Mouse (Mus musculus) embryo, embryonic 10 days (tissue): Measurements from ENCODE around the gene Olfr517.

Experiments used
- DNase-seq: peaks from one replicate; pipeline ENCODE4 v3.0.0-alpha.2; 2015; ENCODE audit warnings: low spot score

Olfr517 gene

DNA sequence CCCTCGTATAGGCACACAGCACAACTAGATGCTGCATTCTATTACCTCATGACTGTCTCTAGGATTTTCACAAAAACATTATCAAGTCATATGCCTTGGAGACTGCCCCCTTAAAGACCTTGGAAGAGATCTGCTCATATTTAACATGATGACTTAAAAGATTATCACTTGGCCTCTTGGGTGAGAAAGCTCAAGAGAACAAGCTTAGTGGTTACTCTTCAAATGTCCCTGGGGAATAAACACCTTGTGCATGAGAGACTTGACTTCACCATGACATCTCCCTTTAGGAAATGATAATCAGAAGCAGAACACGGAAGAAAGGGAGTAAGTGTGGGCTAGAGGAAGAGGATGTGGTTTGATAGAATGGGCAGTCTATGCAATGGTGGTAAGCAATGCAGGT is at the start of gene Olfr517:
Gene Olfr517 (minus strand): TSS at position 101 of the 400 bp plus-strand sequence.
- no peak for DNase-seq

DNA sequence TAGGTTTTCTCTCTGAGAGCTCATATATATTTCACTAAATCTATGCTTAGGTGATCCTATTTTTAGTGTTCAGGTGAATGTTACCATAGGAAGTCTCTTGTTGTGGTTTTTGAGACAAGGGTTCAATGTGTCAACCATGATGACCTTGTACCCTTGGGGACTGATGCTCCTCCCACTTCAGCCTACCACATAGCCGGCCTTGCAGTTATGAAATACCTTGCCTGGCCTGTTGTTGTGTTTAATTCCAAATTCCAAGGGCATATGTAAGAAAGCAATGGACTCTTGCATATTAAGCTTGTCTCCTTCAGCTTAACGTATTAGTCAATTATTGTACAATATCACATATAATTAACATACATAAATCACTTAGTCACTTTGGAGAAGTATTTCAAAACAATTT is 31.8 kb upstream of the Olfr517 start:
- DNase-seq, result no peak

DNA sequence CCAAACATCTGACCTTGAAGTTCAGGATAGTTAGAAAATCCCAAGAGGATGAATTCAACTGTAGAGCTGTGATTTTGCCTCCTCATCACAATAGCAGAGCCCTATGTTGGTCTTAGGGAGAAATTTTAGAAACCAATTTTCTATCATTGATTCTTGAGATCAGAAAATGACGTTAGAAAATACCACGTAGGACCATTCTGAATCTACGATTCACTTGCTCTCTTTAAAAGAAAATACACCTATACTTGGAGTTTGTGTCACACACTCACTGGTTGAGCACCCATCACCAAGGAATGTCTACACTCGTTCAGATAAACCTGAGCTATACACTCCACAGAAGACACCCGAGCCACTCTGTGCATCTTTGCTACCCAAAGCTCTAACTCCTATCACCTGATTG is 22.1 kb upstream of the Olfr517 start, which contains the start of gene Olfr519:
Gene Olfr519 (minus strand): TSS at position 101 of the 400 bp plus-strand sequence.
- no peak for DNase-seq

DNA sequence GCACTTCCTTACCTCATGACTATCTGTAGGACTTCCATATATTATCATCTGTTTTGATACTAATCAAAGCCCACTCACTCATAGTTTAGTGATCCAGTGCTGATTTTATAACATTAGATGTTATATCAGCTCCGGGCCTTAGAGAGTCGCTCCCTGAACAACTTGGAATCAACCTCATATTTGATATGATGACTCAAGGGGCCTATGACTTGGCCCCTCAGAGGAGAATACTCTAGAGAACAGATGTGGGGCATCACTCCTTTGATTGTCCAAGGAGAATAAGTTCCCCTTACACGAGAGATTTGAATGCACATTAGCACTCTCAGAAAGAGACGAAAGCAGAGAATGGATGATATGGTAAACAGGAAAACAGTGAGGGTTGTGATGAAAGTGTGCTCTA is 12.7 kb upstream of the Olfr517 start, which contains the start of gene Olfr518:
Gene Olfr518 (minus strand): TSS at position 101 of the 400 bp plus-strand sequence.
- DNase-seq, result no peak

DNA sequence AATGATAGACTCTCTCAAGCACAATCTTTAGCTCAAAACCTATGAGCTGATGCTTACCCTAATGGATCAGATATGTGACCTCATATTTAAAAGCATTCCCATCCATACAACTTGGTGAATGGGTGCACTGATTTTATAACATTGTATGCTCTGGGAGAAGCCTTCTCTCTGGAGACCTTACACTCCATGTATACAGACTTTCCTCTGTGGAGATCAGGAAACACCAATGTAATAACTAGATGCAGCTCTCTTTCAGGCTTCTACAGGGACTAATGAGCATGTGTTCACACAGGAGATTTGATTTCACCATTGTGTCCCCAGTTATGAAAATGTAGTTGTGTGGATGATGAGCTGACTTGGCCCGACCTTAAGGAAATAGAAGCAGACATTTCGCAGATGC is 21.8 kb downstream of the Olfr517 start, which contains the start of gene Olfr516:
Gene Olfr516 (minus strand): TSS at position 101 of the 400 bp plus-strand sequence.
- DNase-seq, result no peak

DNA sequence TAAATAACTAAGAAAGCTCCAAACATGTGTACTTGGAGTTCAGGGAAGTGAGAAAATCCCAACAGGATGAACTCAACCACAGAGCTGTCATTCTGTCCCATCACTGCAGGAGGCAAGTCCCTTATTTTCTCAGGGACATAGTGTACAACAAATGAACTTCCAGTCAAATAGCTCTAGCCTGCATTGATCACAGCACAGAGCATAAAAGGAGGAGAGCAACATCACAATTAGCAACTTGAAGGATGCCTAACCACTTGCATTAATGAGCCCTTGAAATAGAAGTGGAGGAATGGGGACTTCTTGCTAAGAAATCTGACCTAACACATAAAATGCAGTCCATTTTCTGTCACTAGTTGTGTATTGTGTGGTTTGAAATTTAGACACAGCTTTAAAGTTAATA is 46.3 kb downstream of the Olfr517 start, which contains the start of gene Olfr514:
Gene Olfr514 (minus strand): TSS at position 101 of the 400 bp plus-strand sequence.
- no peak for DNase-seq
